Comparison of ENCODE assay signal across 33 mouse cellular contexts in the genomic region with DNA sequence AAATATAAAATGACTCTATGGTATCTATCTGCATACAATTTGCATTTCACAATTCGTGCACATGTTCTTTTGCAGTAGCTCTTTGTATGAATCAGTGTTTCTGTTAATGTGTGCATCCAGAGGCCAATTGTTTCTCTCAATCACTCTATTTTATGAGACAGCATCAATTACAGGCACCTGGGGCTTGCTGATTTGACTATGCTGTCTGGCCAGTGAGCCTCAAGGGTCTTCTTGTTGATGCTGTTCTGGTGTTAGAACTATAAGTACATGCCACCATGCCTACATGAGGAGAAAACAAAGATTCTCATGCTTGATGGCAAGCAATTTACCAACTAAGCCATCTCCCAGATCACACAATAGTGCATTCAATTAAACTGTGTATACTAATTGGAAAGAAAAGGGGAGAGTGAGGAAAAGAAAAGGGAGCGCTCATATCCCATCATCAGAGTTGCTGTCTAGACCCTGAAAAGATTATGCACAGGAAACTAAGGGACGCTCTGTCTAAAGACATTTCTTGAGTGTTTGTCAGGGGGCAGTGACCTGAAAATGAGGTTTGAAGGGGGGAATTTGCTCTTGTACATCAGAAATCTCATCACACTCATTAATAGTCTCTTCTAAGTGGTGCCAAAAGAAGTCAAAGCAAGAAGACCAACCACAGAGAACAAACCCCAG.
DNase-seq lines count a peak whose midpoint lies in the region; ATAC-seq and TF ChIP-seq lines count a peak whose summit lies in the region.
"Had no signal": no experiment of that assay in that cellular context is flagged by ENCODE, and none has a peak within 500 bp of the region (broad histone marks: within the 10 kb centered on the region; RNA-seq: fewer than 3 reads in every experiment).

No protein-coding gene starts in this region.

- no peaks in the 10 kb centered on the region for H3K27me3 ChIP-seq in forebrain, embryonic 14.5 days (replicated peaks; ENCODE audit: control insufficient read depth, insufficient read depth, low read length)
- no peaks in the 10 kb centered on the region for H3K27me3 ChIP-seq in forebrain, postnatal 0 days (ENCODE audit: insufficient read depth, low read length)
- H3K27me3 ChIP-seq in midbrain, postnatal 0 days (ENCODE audit: insufficient read depth, low read length) = no peaks in the 10 kb centered on the region
- H3K27me3 ChIP-seq in midbrain, embryonic 11.5 days (ENCODE audit: control insufficient read depth, insufficient read depth, low read length) = no peaks in the 10 kb centered on the region
- H3K27me3 ChIP-seq: heart, embryonic 12.5 days; intestine, embryonic 15.5 days; liver, embryonic 12.5 days had no signal

- no peak for TF ChIP-seq CTCF in forebrain, postnatal 0 days (IDR thresholded peaks at IDR 0.05; ENCODE audit: low read depth)
- no peak for TF ChIP-seq CTCF in midbrain, postnatal 0 days (IDR thresholded peaks at IDR 0.05)

- ATAC-seq in forebrain, embryonic 14.5 days = no peak
- no peak for ATAC-seq in forebrain, postnatal 0 days
- no peak for ATAC-seq in midbrain, postnatal 0 days (ENCODE audit: low FRiP score)
- no peak for ATAC-seq in midbrain, embryonic 11.5 days (ENCODE audit: low FRiP score)
- ATAC-seq: CD4-positive, CD25-positive, alpha-beta regulatory T cell, adult 4 months; hindbrain, embryonic 16.5 days; intestine, embryonic 15.5 days; liver, embryonic 12.5 days; liver, postnatal 0 days had no signal

- no peaks in the 10 kb centered on the region for H3K4me1 ChIP-seq in forebrain, embryonic 14.5 days (ENCODE audit: control insufficient read depth, insufficient read depth, low read length)
- no peaks in the 10 kb centered on the region for H3K4me1 ChIP-seq in forebrain, postnatal 0 days (ENCODE audit: insufficient read depth)
- H3K4me1 ChIP-seq in midbrain, postnatal 0 days (ENCODE audit: insufficient read depth, low read length) = no peaks in the 10 kb centered on the region
- no peaks in the 10 kb centered on the region for H3K4me1 ChIP-seq in midbrain, embryonic 11.5 days (ENCODE audit: control insufficient read depth, insufficient read depth, low read length)
- H3K4me1 ChIP-seq: heart, embryonic 12.5 days; intestine, embryonic 15.5 days; liver, embryonic 12.5 days had no signal

- no peak overlapping the region for H3K9ac ChIP-seq in forebrain, embryonic 14.5 days (ENCODE audit: low read length)
- no peak overlapping the region for H3K9ac ChIP-seq in forebrain, postnatal 0 days
- no peak overlapping the region for H3K9ac ChIP-seq in midbrain, postnatal 0 days (replicated peaks; ENCODE audit: low read length, poor library complexity, severe bottlenecking)
- no peak overlapping the region for H3K9ac ChIP-seq in midbrain, embryonic 11.5 days (ENCODE audit: low read length)
- H3K9ac ChIP-seq: heart, embryonic 12.5 days; intestine, embryonic 15.5 days; liver, embryonic 12.5 days; liver, postnatal 0 days had no signal

- H3K36me3 ChIP-seq in forebrain, embryonic 14.5 days (ENCODE audit: control insufficient read depth, insufficient read depth, low read length) = no peaks in the 10 kb centered on the region
- no peaks in the 10 kb centered on the region for H3K36me3 ChIP-seq in forebrain, postnatal 0 days (ENCODE audit: insufficient read depth)
- no peaks in the 10 kb centered on the region for H3K36me3 ChIP-seq in midbrain, postnatal 0 days (ENCODE audit: insufficient read depth, low read length)
- H3K36me3 ChIP-seq in midbrain, embryonic 11.5 days (ENCODE audit: control insufficient read depth, insufficient read depth, low read length) = no peaks in the 10 kb centered on the region
- H3K36me3 ChIP-seq: forebrain, embryonic 10.5 days; heart, embryonic 12.5 days; intestine, embryonic 15.5 days; liver, embryonic 12.5 days had no signal

- 29% methylated on average over 3 of the region's 3 CpGs for WGBS in forebrain, embryonic 14.5 days
- 35% methylated on average over 3 of the region's 3 CpGs for WGBS in forebrain, postnatal 0 days
- 76% methylated on average over 3 of the region's 3 CpGs for WGBS in midbrain, postnatal 0 days
- WGBS in midbrain, embryonic 11.5 days = 79% methylated on average over 3 of the region's 3 CpGs

- H3K27ac ChIP-seq in forebrain, embryonic 14.5 days (ENCODE audit: low read depth, low read length) = no peak overlapping the region
- H3K27ac ChIP-seq in forebrain, postnatal 0 days (ENCODE audit: low read depth, low read length) = no peak overlapping the region
- no peak overlapping the region for H3K27ac ChIP-seq in midbrain, postnatal 0 days (ENCODE audit: low read depth, low read length)
- no peak overlapping the region for H3K27ac ChIP-seq in midbrain, embryonic 11.5 days (ENCODE audit: low read depth, low read length)
- H3K27ac ChIP-seq: forebrain, embryonic 10.5 days; gastrocnemius, adult 2 months; heart, adult 2 months; intestine, embryonic 15.5 days; layer of hippocampus, adult 2 months; liver, embryonic 12.5 days; stomach, postnatal 0 days had no signal

- H3K9me3 ChIP-seq in forebrain, embryonic 14.5 days (replicated peaks; ENCODE audit: control insufficient read depth, low read length) = no peaks in the 10 kb centered on the region
- no peaks in the 10 kb centered on the region for H3K9me3 ChIP-seq in forebrain, postnatal 0 days (ENCODE audit: low read length)
- no peaks in the 10 kb centered on the region for H3K9me3 ChIP-seq in midbrain, postnatal 0 days (ENCODE audit: low read length)
- H3K9me3 ChIP-seq in midbrain, embryonic 11.5 days (ENCODE audit: control insufficient read depth, low read length) = no peaks in the 10 kb centered on the region
- H3K9me3 ChIP-seq: forebrain, embryonic 10.5 days; heart, embryonic 12.5 days; intestine, embryonic 15.5 days; liver, embryonic 12.5 days had no signal

- peak; percentile 11 for DNase-seq in forebrain, embryonic 14.5 days (ENCODE audit: low spot score)
- DNase-seq in forebrain, postnatal 0 days = no peak
- peak; percentile 9 for DNase-seq in midbrain, postnatal 0 days (ENCODE audit: low spot score)
- no peak for DNase-seq in midbrain, embryonic 11.5 days (ENCODE audit: low spot score, missing footprints)
- DNase-seq in mesoderm, embryonic 11.5 days (ENCODE audit: low read depth, low spot score) = peak; percentile 1
- DNase-seq in retina, embryonic 14.5 days (ENCODE audit: low spot score) = peak; percentile 86
- no peak for DNase-seq in embryo, embryonic 9.5 days (ENCODE audit: extremely low spot score)
- DNase-seq in thymus, postnatal 25 days = no peak
- DNase-seq: adrenal gland, postnatal 25 days; cerebellum, adult 18-20 months; cerebellum, postnatal 14 days; gastrocnemius, adult 2 months; gastrocnemius, postnatal 36 days; heart, adult 2 months; heart, postnatal 4 days; kidney, adult 2 months; kidney, postnatal 36 days; layer of hippocampus, postnatal 36 days; left cerebral cortex, postnatal 4 days; liver, postnatal 0 days; lung, postnatal 36 days; right cerebral cortex, postnatal 25 days; spleen, adult 18-20 months; thymus, adult 2 months; thymus, postnatal 4 days had no signal

- no peak overlapping the region for H3K4me2 ChIP-seq in forebrain, embryonic 14.5 days (ENCODE audit: low read length)
- no peak overlapping the region for H3K4me2 ChIP-seq in forebrain, postnatal 0 days (ENCODE audit: low read depth)
- H3K4me2 ChIP-seq in midbrain, postnatal 0 days (ENCODE audit: low read depth, low read length, poor library complexity, severe bottlenecking) = no peak overlapping the region
- H3K4me2 ChIP-seq in midbrain, embryonic 11.5 days = no peak overlapping the region
- H3K4me2 ChIP-seq: heart, embryonic 12.5 days; intestine, embryonic 15.5 days; liver, embryonic 12.5 days had no signal

- no peak overlapping the region for H3K4me3 ChIP-seq in forebrain, embryonic 14.5 days (ENCODE audit: low read depth, low read length)
- no peak overlapping the region for H3K4me3 ChIP-seq in forebrain, postnatal 0 days (ENCODE audit: low read depth, low read length)
- H3K4me3 ChIP-seq in midbrain, postnatal 0 days (ENCODE audit: low read depth, low read length) = no peak overlapping the region
- no peak overlapping the region for H3K4me3 ChIP-seq in midbrain, embryonic 11.5 days (ENCODE audit: low read depth, low read length)
- H3K4me3 ChIP-seq: forebrain, embryonic 10.5 days; gastrocnemius, adult 2 months; heart, adult 2 months; heart, embryonic 12.5 days; intestine, embryonic 15.5 days; layer of hippocampus, adult 2 months; liver, embryonic 12.5 days had no signal

Comparison
In these comparisons a context has a peak if more than half of its experiments do, and no peak if none do; other contexts are left out.
1. DNase-seq: peak in forebrain, embryonic 14.5 days (single experiment), midbrain, postnatal 0 days (single experiment), mesoderm, embryonic 11.5 days (single experiment) and retina, embryonic 14.5 days (single experiment); none in forebrain, postnatal 0 days (single experiment), midbrain, embryonic 11.5 days (single experiment), embryo, embryonic 9.5 days (single experiment) and thymus, postnatal 25 days (single experiment).